In the genomic region with DNA sequence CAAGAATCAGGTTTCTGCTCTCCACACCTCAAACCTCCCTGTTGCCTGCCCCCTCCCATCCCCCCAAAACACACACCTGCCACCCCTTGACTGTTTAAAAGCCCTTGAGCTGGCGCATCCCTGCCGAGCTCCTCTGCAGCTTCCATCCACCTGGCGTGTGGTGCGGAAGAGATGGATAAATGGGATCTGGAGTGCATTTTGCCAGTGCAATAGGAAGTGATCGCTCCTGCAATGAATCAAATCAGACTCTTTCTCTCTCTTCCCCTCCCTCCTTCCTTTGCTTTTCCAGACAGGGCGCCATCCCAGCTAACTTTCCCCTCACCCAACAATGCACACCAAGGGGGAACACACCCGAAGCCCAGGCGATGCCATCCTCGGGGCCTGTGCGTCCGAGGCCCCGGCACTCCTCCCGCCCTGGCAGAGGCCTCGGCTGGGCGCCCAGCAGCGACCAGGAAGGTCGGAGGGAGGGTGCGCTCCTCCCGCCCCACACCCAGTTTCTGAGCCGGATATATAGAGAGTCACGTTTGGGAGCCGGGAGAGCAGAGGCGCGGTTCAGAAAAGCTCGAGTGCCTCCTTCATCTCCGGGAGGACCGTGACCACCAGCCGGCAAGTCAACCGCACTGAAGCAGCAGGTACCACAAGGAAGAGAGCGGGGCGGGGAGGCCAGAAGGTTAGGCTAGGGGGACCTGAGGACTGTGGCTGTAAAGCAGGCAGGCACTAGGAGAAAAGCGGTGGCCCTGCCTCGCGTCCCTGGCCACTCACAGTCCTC, we compare ENCODE assay signal across 8 mouse cellular contexts. TPM values are rescaled to one million over a fixed set of nuclear protein-coding genes. Genes with fewer than 3 reads are reported as not detected.
DNase-seq lines count a peak whose midpoint lies in the region; ATAC-seq and TF ChIP-seq lines count a peak whose summit lies in the region.

A gene (plus strand): TSS at position 379 of the 769 bp plus-strand sequence.

- peak; percentile 21 for DNase-seq in lung, postnatal 0 days (ENCODE audit: low spot score)
- DNase-seq in lung, postnatal 14 days = no peak
- peak; percentile 40 to 44 for DNase-seq in left cerebral cortex, adult 2 months (ENCODE audit: extremely low spot score in 1 of 2, low spot score in 2 of 2)
- peak; percentile 24 for DNase-seq in neural tube, embryonic 10.5 days (ENCODE audit: extremely low spot score, low spot score)
- no peak for DNase-seq in spleen, postnatal 10 days (ENCODE audit: low spot score in 2 of 2)
- no peak for DNase-seq in adipocyte (ENCODE audit: low spot score)

- no peaks in the 10 kb centered on the region for H3K9me3 ChIP-seq in lung, postnatal 0 days (ENCODE audit: low read length)
- no peaks in the 10 kb centered on the region for H3K9me3 ChIP-seq in heart, embryonic 15.5 days (replicated peaks)

- 3% methylated on average over 34 of the region's 34 CpGs for WGBS in lung, postnatal 0 days
- WGBS in heart, embryonic 15.5 days = 4% methylated on average over 34 of the region's 34 CpGs

- no peaks in the 10 kb centered on the region for H3K4me1 ChIP-seq in lung, postnatal 0 days (ENCODE audit: insufficient read depth, low read depth, low read length)
- H3K4me1 ChIP-seq in cortical plate, adult 2 months (ENCODE audit: control insufficient read depth, insufficient read depth, low read length) = 0 out of 2 replicates have a peak, but pooled peaks cover 1% of the 10 kb centered on the region
- peaks cover 9% of the 10 kb centered on the region for H3K4me1 ChIP-seq in heart, embryonic 15.5 days (replicated peaks)

- no peak for TF ChIP-seq EP300 in lung, postnatal 0 days (IDR thresholded peaks at IDR 0.05)

- intact Hi-C loops in left cerebral cortex, adult 2 months (cut with DNase I) = loop anchor here (5.0 kb wide), 1 partner anchor 50 kb away; no protein-coding TSS in a partner anchor

- 0 out of 2 replicates have a peak within 1 kb of the TSS, but pooled peaks have one; percentile 16 for H3K9ac ChIP-seq in lung, postnatal 0 days (replicated peaks; ENCODE audit: low read depth)
- no peak within 1 kb of the TSS for H3K9ac ChIP-seq in heart, embryonic 15.5 days

- H3K4me2 ChIP-seq in lung, postnatal 0 days (replicated peaks; ENCODE audit: low read depth, low read length) = peak within 1 kb of the TSS; percentile 54
- H3K4me2 ChIP-seq in heart, embryonic 15.5 days = peak within 1 kb of the TSS; percentile 81

- peak; percentile 62 for TF ChIP-seq POLR2A in cortical plate, adult 2 months (IDR thresholded peaks at IDR 0.05; ENCODE audit: extremely low read depth, insufficient read depth, low read length)

- H3K4me3 ChIP-seq in lung, postnatal 0 days (ENCODE audit: low read depth, low read length) = peak within 1 kb of the TSS; percentile 26
- H3K4me3 ChIP-seq in cortical plate, adult 2 months (ENCODE audit: insufficient read depth, low read length) = peak within 1 kb of the TSS; percentile 60
- peak within 1 kb of the TSS; percentile 46 for H3K4me3 ChIP-seq in heart, embryonic 15.5 days
- peak within 1 kb of the TSS; percentile 73 for H3K4me3 ChIP-seq in left cerebral cortex, adult 2 months

- ATAC-seq in lung, postnatal 0 days = no peak; the same call in 1 of the 2 replicates
- ATAC-seq in heart, embryonic 15.5 days (replicated peaks; ENCODE audit: insufficient number of reproducible peaks, insufficient read depth, low FRiP score, low read depth) = 0 out of 2 replicates have a peak, but pooled peaks have one; percentile 31

- no peaks in the 10 kb centered on the region for H3K36me3 ChIP-seq in lung, postnatal 0 days (ENCODE audit: insufficient read depth, low read length)
- H3K36me3 ChIP-seq in heart, embryonic 15.5 days = no peaks in the 10 kb centered on the region

- TF ChIP-seq CTCF in lung, postnatal 0 days (IDR thresholded peaks at IDR 0.05) = no peak
- no peak for TF ChIP-seq CTCF in cortical plate, adult 2 months (IDR thresholded peaks at IDR 0.05; ENCODE audit: extremely low read depth, insufficient read depth, low read length)
- TF ChIP-seq CTCF in left cerebral cortex, adult 2 months (IDR thresholded peaks at IDR 0.05) = no peak

- H3K27ac ChIP-seq in lung, postnatal 0 days (ENCODE audit: low read length) = no peak within 1 kb of the TSS
- H3K27ac ChIP-seq in cortical plate, adult 2 months (ENCODE audit: insufficient read depth, low read length) = peak within 1 kb of the TSS; percentile 67
- no peak within 1 kb of the TSS for H3K27ac ChIP-seq in heart, embryonic 15.5 days
- H3K27ac ChIP-seq in left cerebral cortex, adult 2 months = peak within 1 kb of the TSS; percentile 86

- H3K27me3 ChIP-seq in lung, postnatal 0 days (replicated peaks; ENCODE audit: insufficient read depth, low read length) = no peaks in the 10 kb centered on the region
- peaks cover 18% of the 10 kb centered on the region for H3K27me3 ChIP-seq in heart, embryonic 15.5 days

RNA-seq across cellular contexts. Expression of the gene that starts here (rescaled TPM):
- 1.1 and 1.2 TPM in 2 replicates for polyA plus RNA-seq in lung, postnatal 0 days (2015; fragmentation: Nextera tagmentation; extraction: Ambion mirVana)
- polyA plus RNA-seq in cortical plate, adult 2 months (2012; rRNA removed) = 17.2 and 17.7 TPM in 2 replicates
- polyA plus RNA-seq in heart, embryonic 15.5 days (2015; fragmentation: Nextera tagmentation; extraction: Ambion mirVana) = 0.96 and 1.4 TPM in 2 replicates
- total RNA-seq in left cerebral cortex, adult 2 months (2021) = 10 to 100 TPM; 18.1 to 19.7 TPM

Comparison
In these comparisons a context has a peak if more than half of its experiments do, and no peak if none do; other contexts are left out.
1. DNase-seq: peak in lung, postnatal 0 days (single experiment), left cerebral cortex, adult 2 months (2 of 2) and neural tube, embryonic 10.5 days (single experiment); none in lung, postnatal 14 days (single experiment), spleen, postnatal 10 days (0 of 2) and adipocyte (single experiment).
2. H3K27ac ChIP-seq: peak in cortical plate, adult 2 months (single experiment) and left cerebral cortex, adult 2 months (single experiment); none in lung, postnatal 0 days (single experiment) and heart, embryonic 15.5 days (single experiment).
3. Peak in every context shown above with its lines, with median percentiles within 50 percentile points of each other: H3K4me3 ChIP-seq.